Mouse (Mus musculus): ENCODE measurements at regions not wholly inside any gene's neighbourhood (a gene's known extent, or its start where the extent isn't known, plus 50 kb on each side); places are given as distances from the start of the nearest gene placed in this dataset.

DNA sequence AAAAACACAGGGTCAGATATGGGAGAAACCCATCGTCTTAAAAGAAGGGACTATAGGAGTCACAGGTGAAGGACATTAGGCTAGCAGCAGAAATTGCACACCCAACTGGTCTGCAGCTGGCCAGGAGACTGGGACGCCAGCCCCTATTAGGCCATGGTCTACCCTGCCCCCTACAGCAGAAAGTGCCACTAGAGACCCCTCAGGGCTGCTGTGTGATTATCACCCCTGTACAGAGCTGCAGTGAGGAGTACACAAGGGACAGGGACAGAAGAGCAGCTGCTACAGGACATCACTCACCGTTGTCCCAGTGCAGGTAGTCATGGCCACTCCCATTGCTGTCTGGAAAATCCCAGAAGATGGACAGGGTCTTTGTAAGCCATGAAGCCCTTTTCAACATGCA lies 157.9 kb upstream of the Agap1 start:
- DNase-seq: no peak

DNA sequence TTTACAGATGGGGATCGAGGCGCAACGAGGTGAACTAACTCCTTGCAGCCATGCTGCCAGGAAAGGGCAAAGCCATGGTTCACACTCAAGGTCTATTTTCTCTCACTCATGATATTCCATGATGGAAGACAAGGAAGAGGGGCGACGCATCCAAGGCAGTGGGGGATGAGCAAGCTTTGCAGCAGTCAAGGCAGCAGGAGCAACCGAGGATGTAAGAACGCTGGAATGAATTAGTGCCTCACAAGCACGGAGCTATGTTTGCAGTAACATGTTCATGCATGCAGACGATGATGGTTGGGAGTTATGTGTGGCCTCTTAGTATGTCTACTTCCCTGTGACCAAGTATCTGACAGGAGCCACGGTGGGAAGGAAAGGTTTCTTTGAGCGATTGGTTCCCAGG lies 156.8 kb upstream of the Agap1 start:
- DNase-seq: no peak

DNA sequence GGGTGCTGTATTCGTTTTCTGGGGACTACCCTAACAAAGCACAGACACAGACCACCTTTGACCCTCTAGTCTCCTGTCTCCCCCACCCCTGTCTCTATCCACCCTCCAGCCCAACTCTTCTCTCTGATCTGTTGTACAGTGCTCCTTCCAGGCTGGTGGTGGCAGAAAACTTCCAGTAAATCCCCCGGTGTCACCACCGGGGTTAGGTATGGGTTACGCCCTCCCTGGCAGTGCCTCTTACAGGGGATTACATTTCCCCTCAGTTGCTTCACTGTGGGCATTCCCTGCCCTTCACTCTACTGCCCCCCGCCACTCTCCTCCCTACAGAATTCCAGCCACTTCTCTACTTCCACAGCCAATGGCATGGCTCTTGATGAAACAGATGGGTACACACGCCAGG lies 153.5 kb upstream of the Agap1 start:
- no peak for DNase-seq

DNA sequence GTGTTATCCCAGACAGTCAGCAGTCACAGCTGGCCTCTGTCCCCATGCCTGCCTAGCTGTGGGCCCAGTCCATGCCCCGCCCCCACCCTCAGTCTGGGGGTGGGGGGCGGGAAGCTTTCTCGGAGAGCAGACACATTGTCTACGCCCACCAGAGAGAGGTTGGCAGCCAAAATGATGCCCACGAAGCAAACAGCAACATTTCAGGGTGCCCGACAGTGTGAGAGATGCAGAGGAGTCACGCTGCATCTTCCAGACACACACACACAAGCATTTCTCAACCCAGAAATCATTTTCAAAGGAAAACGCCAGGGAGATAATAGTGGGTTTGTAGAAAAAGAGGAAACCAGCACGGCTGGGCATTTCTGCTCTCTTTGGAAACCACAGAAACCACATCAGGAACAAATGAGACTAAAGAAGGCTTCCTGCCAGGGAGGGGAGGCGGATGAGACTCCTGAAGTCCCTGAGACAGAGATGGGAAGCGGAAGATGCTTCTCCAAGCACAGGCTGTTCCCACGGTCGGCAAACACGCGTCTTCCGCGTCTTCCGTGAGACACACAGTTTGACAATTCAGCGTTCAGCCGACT lies 152.1 kb upstream of the Agap1 start:
- no peak for DNase-seq

DNA sequence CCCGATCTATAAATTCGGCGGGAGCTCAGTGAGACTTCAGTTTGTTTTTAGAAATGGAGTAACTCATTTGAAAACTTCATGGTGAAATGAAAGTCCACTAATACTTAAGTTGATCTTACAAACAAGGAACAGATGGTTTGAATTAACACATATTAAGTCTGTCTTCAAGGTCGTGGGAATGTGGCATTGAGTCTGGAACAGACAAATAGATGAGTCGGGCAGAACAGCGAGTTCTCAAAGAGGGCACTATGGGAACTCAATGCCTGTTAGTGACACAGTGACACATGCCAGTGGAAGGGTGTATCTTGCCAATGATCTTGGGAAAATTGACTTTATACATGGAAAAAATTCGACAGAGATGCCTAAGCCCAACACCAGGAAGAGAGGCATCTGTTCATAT lies 149.4 kb upstream of the Agap1 start:
- no peak for DNase-seq

DNA sequence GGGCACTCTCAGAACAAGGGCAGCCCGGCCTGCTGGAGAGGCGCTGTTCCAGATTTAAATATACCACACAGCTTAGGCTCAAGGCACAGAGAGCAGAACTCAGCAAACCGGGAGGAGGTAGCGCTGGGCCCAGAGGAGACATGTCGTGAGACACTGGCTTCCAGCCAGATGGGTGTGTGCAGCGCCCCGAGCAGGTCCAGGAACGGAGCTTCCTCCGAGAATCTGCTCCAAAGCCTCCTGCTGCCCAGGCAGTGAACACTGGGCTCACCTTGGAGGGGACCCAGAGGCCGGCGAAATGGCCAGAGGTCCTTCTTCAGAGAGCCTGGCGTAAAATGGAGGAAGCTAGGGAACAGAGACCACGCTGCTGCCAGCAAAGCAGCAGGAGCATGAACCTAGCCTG lies 145.8 kb upstream of the Agap1 start:
- DNase-seq: peak; percentile 69 to 78

DNA sequence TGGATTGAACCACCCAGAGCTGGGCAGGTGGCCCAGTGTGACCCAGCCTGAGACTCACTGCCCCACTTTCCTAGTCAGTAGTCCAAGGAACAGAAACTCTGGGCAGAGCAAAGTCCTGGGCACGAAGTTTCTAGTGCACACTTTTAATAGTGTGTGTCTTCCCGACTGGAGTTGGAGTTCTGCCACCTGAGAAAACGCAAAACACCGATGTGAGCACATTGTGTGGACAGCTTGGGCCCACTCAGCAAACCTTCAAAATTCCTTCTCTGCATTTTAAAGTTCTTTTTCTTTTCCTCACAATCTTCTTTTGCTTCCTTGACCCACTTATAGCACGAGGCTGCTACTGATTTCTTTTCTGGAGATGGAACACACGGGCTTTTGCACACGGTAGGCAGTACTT lies 141.5 kb upstream of the Agap1 start:
- DNase-seq: no peak

DNA sequence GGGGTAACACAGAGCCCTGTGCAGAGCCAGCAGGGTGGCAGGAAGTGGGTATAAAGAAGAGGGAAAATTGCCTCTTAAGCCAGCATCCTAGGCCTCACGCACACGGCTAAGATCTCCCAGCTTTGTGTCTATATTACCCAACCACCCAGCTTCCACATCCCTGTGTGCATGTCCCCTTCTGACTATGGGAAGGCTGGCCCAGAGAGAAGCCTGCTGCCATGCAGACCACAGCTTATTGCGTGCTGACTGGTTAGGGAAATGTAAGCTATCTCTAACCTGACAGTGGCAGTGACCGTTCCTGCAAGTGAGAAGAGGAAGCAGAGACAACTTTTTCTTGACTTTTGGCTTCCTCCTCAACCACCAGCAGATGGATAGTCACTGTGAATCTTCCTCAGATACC lies 136.7 kb upstream of the Agap1 start:
- no peak for DNase-seq

DNA sequence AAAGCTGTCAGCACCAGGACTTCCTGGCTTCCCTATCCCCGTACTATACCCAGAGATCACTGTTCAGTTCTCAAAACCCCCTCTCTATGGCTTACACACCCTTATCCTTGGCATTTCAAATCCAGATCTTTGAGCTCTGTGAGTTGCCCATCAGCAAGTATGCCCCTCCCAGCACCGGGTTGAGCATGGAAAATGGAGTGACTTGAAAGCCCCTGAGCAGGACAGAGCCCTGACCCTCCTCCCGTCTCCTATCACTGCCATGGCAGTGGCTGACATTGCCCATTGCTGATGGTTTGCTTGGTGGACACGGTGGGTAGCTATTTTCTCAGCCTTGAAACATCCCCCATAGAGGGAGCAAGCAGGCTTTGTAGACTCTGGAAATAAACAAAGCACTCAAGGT lies 135.9 kb upstream of the Agap1 start:
- no peak for DNase-seq

DNA sequence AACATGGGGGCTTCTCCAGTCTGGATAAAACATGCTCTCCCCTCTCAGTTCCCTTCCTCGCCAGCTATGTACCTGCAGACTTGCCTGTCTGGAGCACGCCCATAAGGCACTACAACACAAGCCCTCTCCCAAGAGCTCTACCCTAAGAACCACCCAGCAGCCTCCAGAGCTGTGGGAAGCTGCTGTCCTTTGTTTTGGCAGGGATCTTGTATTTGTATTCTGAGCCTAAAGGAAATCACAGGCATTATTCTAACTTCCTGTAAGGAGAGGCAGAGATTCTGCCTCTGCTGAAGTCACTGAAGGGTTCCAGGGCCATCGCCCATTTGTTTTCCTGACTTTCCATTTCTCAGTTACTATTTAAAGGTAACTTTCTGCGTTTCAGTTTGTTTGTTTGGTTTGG lies 132.0 kb upstream of the Agap1 start:
- no peak for DNase-seq

DNA sequence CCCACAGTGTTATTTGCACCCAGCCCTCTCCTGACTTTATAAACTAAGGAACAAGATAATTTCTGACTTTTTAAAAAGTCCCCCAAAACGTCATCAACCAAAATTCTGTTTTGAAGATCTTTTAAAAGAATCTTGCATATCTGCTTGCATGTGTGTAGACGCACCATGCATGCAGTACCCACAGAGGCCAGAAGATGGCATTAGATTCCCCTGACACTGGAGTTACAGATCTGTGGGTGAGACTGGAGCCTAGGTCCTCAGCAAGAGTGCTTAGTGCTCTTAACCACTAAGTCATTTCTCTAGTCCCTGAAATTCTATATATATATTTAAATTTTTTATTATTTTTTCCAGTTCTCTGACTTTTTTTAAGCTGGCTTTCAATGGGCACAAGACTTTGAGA lies 131.5 kb upstream of the Agap1 start:
- peak; percentile 41 for DNase-seq

DNA sequence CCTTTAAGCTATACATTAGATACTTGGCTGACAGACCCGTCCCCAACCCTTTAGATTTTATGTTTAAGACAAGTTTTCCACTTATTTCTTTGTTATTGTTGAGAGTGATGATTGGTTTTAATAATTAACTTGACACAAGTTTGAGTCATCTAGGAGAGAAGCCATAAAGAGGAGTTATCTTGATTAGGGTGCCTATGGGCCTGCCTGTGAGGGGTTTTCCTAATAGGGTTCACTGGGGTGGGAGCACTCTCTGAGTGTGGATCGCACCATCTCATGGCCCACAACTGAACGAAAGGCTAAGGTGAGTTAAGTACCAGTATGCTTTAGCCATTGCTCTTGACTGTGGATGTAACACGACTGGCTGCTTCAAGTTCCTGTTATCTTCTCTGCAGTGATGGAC lies 123.3 kb upstream of the Agap1 start:
- DNase-seq: no peak

DNA sequence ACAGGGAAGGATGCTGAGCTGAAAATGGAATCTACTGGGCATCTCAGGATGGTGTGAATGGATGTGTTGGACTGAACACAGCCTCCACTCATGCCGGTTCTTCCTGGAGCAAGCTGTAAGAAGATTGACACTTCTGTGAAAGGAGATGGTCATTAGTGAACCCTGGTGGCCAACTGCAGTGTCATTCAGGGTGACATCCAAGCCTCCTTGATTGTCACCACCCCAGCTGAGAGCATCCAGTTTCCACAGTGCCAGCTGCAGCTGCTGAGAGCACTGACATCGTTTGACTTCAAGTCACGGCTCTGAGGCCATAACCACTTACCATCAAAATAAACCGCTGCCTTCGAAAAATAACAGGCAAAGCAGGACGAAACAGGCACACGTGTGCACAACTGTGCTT lies 121.9 kb upstream of the Agap1 start:
- DNase-seq: no peak

DNA sequence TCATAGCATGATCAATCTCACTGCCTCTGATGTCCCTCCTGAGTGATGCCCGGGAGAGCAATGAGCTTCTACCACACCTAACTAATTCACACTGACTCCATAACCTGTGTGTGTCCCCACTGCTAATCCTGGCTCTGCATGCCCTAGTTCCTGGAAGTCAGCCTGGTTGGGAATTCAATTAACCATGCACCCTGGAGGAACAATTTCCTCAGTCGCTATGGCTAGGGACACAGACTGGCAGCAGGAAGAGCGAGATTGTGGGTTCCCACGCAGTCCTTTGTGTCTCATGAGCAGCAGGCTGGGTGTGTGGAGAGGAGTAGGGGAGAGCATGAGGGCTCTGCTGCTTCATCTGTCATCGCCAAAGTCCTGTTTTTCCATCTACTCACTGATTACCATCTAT lies 116.7 kb upstream of the Agap1 start:
- DNase-seq: no peak

DNA sequence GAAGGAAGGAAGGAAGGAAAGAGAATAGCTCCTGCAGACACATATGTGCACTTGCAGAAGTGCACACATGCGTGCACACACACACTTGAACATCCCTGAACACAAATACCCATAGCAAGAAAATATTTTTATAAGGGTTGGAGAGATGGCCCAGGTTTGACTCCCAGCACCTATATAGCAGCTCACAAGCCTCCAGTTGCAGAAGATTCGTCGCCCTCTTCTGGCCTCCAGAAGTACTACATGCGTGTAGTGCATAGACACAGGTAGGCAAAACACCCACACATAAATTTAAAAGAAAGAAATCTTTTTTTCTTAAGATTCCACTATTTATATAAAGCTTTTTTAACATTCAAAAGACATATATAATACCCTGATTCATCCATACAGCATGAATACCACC lies 111.8 kb upstream of the Agap1 start:
- no peak for DNase-seq

DNA sequence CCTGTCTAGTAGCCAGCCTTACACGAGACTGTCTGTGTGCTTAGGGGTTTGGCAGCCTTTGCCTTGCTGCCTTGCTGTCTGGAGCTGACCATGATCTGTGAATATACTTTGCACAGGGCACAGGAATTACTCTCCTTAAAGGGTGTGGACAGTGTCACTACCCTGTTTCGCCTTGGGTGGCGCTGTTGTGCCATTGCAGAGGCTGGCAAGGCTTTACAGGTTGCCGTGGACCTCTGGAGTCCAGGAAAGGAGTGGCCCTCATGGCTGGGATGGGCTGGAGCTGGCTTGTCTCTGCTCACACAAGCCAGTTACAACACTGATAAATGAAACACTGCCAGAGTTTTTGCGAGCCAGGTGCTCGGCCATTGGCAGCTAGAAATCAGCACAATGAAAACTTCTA lies 110.1 kb upstream of the Agap1 start:
- peak; percentile 48 to 51 for DNase-seq

DNA sequence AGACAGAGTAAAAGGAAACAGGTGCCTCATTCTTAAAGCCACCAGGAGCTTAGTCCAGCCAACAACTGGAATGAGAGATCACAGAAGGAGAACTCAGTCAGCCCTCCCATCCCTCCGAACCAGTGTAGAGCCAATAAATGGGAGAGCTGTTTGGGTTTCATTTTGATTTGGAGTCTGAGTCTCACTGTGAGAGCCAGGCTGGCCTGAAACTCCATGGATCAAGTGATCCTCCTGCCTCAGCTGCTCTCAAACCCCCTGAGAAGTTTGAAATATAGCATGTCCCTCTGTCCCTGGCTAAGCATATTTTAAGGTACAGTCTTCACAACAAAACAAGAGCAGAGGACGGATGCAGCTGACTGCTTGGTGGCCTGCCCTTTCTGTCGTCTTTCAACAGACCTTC lies 107.3 kb upstream of the Agap1 start:
- DNase-seq: no peak

DNA sequence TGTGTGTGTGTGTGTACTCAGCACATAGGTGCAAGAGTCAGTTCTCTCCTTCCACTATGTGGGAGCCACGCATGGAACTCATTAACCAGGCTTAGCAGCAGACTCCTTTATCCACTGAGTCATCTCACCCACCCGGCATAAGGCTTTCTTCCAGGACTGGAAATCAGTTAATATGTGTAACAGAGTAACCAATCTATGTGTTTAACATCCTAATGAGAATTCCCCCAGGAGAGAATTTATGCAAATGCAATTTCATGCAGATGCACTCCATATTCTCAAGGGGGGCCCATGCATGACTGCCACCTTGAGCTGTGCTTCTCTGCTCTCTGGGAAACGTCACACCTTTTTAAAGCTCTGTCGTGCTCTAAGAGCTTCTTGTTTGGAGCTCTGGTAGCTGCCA lies 101.7 kb upstream of the Agap1 start:
- no peak for DNase-seq

DNA sequence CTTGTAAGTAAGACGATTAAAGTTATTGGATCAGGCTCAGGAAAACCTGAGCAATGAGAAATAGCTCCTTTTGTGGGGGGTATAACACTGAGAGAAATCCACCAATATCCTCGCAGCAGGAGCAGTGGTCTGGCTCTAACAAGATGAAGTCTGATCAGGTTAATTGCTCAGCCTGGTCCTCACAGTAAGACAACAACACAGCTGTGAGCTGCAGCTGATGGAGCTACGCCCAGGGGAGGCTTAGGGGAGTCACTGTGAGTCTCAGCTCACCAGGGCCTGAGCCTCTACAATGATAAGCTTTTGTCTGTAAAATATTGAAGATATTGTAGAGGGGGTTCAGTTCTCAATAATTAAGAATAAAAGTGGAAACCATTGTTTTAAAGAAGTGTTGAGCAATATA lies 95.3 kb upstream of the Agap1 start:
- no peak for DNase-seq

DNA sequence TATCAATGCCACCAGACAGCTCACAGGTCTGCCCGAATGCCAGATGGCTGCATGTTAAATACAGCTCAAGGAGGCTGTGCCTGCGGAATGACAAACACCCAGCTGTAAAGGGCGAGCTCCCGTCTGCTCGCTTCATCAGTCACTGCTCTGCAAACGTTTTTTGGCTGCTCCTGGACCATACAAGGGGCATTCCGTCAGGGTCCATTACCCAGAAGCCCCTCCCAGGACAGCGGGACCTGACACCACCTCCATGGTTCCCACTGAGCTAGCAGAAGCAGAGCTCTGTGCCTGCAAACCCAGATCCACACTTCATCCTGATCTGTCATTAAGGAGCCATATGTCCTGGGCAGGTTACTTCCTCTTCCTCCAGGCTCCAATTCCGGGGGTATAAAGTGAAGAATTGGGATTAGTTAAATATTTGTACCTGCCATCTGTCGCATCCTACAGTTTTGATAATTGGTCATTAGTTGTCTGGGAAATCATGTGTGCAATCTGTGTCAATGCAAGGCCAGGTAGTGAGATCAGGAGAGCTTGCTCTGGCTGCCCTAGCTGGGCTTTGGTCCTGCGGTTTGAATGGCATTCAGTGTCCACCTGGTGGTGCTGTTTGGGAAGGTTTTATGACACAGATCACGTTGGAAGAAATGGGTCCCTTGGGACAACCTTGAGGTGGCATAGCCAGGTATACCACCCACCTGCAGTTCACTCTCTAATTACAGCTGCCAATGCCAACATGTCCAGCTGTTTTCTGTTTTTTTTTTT lies 89.9 kb upstream of the Agap1 start:
- DNase-seq: peak; percentile 41 to 55

DNA sequence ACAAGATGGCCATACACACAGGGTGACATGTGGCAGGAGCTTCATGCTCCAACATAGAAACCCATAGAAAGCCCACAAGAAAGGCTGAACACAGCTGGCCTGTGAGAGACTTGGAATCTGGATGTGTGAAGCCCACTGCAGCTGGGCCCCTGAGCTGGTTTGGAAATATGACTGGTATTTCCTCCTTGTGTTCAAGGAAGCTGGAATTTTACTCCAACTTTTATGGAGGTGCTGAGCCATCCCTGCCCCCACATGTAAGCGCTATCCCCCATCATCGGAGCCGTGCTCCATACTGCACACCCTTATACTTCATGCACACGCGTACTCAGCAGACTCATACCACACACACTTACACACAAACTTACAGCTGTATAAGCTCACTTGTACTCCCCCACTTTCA lies 87.7 kb upstream of the Agap1 start:
- no peak for DNase-seq

DNA sequence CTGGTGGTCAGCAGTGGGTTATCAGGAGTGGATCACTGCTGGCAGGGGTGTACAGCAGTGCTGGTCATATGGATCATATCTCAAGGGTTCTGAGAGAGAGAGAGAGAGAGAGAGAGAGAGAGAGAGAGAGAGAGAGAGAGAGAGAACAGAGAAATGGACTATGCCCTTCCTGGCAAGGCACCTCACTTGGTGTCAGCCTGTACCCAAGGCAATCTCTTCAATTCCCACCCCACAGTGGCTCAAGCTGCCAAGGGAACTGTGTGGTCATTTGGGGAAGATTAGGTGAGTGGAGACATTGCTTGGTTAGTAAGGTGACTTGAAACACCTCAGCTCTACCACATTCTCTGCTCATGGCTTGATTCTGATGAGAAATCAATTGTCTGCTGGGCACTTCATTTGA lies 80.8 kb upstream of the Agap1 start:
- DNase-seq: no peak

DNA sequence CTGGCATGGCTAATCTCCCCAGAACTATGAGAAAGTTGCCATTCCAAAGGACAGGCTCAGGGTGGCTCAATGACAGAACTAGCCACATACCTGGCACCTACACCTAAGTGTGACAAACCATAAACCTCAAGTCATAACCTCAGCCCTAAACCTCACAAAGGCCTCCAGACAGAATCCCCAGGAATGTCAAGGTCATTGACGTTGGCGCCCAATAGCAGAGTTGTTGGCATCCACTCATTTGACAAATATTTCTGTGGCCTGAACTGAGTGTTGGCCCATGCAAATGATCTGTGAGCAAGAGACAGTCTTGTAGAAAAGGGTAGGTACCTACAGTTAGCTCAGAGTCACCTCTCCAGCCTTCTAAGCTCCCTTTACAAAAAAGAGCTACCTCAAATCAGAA lies 80.3 kb upstream of the Agap1 start:
- DNase-seq: no peak

DNA sequence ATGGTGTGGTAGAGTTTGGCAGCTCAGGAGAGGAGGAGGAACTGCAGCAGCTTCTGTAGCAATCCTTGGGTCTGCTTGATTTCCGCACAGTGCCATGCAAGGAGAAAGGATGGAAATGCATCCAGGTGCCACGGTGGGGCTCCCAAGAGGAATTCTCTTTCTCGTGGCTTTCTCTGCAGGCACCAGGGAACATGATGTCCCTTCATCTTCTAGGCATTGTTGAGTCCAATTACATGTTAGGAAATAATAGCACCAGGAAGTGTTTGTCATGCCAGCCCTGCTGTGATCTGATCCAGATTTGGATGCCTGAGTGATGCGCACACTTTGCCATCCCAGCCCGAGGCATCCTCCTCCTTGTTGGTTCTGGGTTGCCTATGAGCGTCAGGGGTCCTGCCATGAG lies 72.6 kb upstream of the Agap1 start:
- DNase-seq: peak; percentile 36 to 74

DNA sequence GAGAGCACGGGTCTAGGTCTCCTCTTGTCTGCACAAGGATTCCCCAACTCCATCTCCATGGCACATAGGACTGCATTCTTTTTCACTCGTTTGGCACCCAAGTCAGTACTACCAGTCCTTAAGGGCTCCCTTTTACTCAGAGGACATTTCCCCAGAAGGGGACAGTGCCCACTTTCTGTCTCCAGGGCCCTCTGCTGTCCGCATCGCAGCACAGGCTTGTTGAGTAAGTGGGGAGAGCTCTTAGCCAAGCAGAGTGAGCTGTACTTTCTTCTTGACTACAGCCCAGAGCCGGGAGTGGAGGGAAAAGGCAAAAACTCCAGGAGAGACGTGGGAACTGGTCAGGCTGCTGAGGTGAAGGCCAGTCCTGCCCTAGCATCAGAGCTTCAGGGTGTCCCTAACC lies 69.5 kb upstream of the Agap1 start:
- DNase-seq: no peak
